Mouse (Mus musculus) liver, embryonic 16.5 days (tissue): ENCODE data around the gene Trabd2b. TPM values are rescaled to one million over a fixed set of nuclear protein-coding genes. Genes with fewer than 3 reads are reported as not detected.

ENCODE experiments used
- ATAC-seq: fragments of 200-750 bp; cut with Nextera tagmentation; 2 replicates; pipeline ENCODE4 v1.8.0; 2017; ENCODE audit warnings: low read depth, mild to moderate bottlenecking, moderate number of reproducible peaks, moderate library complexity
- H3K27ac ChIP-seq: fragments of 300-500 bp; sonication (generic); 2 replicates; pipeline ENCODE4 v1.5.1; 2014; ENCODE audit warnings: mild to moderate bottlenecking, low read length
- H3K27me3 ChIP-seq: fragments of 300-500 bp; sonication (generic); 2 replicates; pipeline ENCODE4 v1.6.1; 2014; ENCODE audit warnings: low read depth, low read length, mixed read lengths; ENCODE audit not compliant: control insufficient read depth, insufficient read depth
- H3K36me3 ChIP-seq: fragments of 300-500 bp; sonication (generic); 2 replicates; pipeline ENCODE4 v1.6.1; 2014; ENCODE audit warnings: mild to moderate bottlenecking; ENCODE audit not compliant: control insufficient read depth, insufficient read depth
- H3K4me1 ChIP-seq: fragments of 300-500 bp; sonication (generic); 2 replicates; pipeline ENCODE4 v1.6.1; 2014; ENCODE audit warnings: low read depth, low read length, mixed read lengths; ENCODE audit not compliant: control insufficient read depth
- H3K4me2 ChIP-seq: fragments of 300-500 bp; sonication (generic); 2 replicates; pipeline ENCODE4 v1.6.1; 2014; ENCODE audit warnings: low read depth, low read length, mixed read lengths
- H3K4me3 ChIP-seq: fragments of 300-500 bp; sonication (generic); 2 replicates; pipeline ENCODE4 v1.5.1; 2014; ENCODE audit warnings: low read depth, mild to moderate bottlenecking, low read length
- H3K9ac ChIP-seq: fragments of 300-500 bp; sonication (generic); 2 replicates; pipeline ENCODE4 v1.6.1; 2014; ENCODE audit warnings: low read depth, low read length
- H3K9me3 ChIP-seq: fragments of 300-500 bp; sonication (generic); replicated peaks from 2 replicates; pipeline ENCODE4 v1.6.1; 2016; ENCODE audit warnings: low read length; ENCODE audit not compliant: control insufficient read depth
- WGBS: fragments of 180-500 bp; shearing (Covaris S2); extraction: QIAGEN DNeasy Blood & Tissue Kit; methylation state at CpG from one replicate; pipeline ENCODE4 v1.1.7; 2014; ENCODE audit not compliant: insufficient replicate concordance; 5-methylcytosine and 5-hydroxymethylcytosine counted together
- polyA plus RNA-seq: library from polyadenylated mRNA; unstranded; fragments of >200 nt; fragmentation: Nextera tagmentation; extraction: Ambion mirVana; gene quantifications from 2 replicates; pipeline ENCODE4 v1.2.1, GENCODE M21; 2015

Trabd2b gene
- polyA plus RNA-seq, 1 experiment from 2014 or later: 0.12 TPM

DNA sequence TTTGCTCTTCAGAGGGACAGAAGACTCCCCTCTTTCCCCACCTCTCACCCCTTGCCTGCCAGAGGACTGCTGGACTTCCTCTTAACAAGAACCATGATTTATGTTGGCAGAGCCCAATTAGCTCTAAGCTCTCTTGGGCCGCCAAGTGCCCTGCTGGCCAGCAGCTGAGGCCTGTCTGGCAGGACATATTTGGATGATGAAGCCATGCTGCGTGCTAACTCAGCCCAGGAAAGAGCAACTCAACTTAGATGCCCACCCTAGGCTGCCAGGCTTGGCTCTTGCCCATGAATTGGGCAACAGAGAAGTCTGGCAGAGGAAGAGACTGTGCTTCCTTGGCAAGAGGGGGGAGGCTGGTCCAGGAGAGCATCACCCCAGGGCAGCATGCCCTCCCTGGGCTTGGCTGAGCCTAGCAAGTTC lies 20.1 kb upstream of the Trabd2b start:
- 52% methylated on average over 2 of the region's 2 CpGs for WGBS

DNA sequence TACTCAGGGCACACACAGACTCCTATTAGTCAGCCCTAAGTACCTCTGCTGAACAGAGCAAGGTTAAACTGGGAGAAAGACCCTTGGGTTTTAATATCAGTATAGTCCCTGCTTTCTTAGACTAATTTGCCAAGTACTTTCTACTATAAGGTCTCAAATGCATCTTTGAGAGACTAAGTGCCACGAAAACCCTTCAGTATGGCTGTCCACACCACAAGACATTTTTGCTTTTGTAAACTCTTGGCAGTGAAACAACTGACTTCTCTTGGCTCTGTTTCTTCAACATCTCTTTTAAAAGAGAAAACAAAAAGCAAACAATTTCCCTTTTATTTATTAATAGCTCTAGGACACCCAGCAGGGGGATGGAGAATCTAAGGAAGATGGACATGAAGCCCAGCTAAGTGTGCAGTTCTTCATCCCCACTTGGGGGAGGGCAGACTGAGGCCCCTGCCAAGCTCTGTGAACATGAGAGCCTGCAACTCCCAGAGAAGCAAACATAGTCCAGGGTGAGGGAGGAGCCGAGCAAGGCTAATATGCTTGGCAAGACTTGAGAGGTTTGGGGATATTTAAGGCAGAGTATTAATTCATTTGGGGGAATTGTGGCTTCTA lies 18.9 kb upstream of the Trabd2b start:
- Histone ChIP-seq H3K4me2 (no peak overlapping the region), H3K9ac (no peak overlapping the region), H3K27me3 (no peaks in the 10 kb centered on the region), H3K27ac (no peak overlapping the region), H3K4me3 (no peak overlapping the region), H3K9me3 (no peaks in the 10 kb centered on the region), H3K36me3 (no peaks in the 10 kb centered on the region), H3K4me1 (no peaks in the 10 kb centered on the region)
- no peak for ATAC-seq
- WGBS: 46% methylated on average over 2 of the region's 2 CpGs

More for the DNA sequence above, 20.1 kb upstream of the Trabd2b start:
- Histone ChIP-seq H3K9me3 (no peaks in the 10 kb centered on the region), H3K4me1 (no peaks in the 10 kb centered on the region), H3K36me3 (no peaks in the 10 kb centered on the region), H3K9ac (no peak overlapping the region), H3K4me3 (no peak overlapping the region), H3K27me3 (no peaks in the 10 kb centered on the region), H3K27ac (no peak overlapping the region), H3K4me2 (no peak overlapping the region)
- no peak for ATAC-seq

DNA sequence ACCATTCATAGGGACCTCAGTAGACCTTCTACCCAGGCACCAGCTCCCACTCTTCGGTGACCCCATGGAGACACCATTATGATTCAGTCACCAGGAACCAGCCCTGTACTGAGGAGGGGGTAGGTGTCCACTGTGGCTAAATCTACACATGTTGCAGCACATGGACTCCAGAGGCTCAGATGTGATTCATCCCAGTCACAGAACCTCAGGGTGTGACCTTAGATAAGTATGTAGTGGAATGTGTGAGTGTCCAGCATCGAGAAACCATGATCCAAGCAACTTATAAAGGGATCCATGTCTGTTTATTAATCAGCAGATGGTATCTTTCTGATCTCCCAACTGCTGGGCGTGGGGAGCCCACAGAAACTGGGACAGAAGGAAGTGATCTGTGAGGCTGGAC lies 18.2 kb upstream of the Trabd2b start:
- Histone ChIP-seq H3K9ac (no peak overlapping the region), H3K4me2 (no peak overlapping the region), H3K27me3 (no peaks in the 10 kb centered on the region), H3K9me3 (no peaks in the 10 kb centered on the region), H3K36me3 (no peaks in the 10 kb centered on the region), H3K4me1 (no peaks in the 10 kb centered on the region), H3K4me3 (no peak overlapping the region), H3K27ac (no peak overlapping the region)
- WGBS: 50% methylated on average over 3 of the region's 3 CpGs
- no peak for ATAC-seq

DNA sequence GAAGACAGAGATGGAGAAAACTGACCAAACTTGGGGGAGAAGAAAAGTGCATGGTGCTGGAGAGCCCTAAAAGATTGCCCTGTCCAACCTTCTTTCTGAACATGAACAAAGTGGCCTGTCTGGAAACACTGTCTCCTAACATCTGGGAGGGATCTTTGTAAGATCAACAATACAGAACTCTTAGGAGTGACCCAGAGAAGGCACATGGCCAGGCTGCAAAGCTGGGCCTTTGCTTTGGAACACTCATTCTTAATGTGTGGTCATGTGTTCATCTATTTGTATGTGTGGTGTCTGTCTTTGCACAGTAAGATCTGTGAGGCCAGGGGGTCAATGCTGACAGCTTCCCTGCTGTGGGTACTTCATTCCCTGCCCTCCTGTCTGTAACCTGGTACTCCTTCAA lies 16.9 kb upstream of the Trabd2b start:
- H3K9me3 ChIP-seq: no peaks in the 10 kb centered on the region
- H3K36me3 ChIP-seq: no peaks in the 10 kb centered on the region
- no peaks in the 10 kb centered on the region for H3K4me1 ChIP-seq
- H3K27me3 ChIP-seq: no peaks in the 10 kb centered on the region
- no peak overlapping the region for H3K4me3 ChIP-seq
- H3K4me2 ChIP-seq: no peak overlapping the region
- no peak for ATAC-seq
- no peak overlapping the region for H3K9ac ChIP-seq
- H3K27ac ChIP-seq: no peak overlapping the region

DNA sequence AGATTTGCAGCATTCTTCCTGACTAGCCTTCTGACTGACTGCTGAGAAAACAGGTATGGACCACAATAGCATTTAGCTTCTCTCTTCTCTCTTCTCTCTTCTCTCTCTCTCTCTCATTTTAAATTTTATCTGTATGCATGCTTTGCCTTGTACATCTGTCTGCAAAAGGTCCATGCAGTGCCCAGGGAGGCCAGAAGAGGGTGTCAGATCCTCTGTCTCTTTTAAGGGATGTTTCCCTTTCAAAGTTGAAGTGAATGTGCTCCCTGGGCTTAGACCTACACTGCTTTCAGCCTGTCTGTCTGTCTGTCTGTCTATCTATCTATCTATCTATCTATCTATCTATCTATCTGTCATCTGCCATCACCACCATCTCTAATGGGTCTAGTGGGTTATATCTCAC lies 8.9 kb upstream of the Trabd2b start:
- Histone ChIP-seq H3K27ac (no peak overlapping the region), H3K4me3 (no peak overlapping the region), H3K9ac (no peak overlapping the region), H3K4me1 (no peaks in the 10 kb centered on the region), H3K36me3 (no peaks in the 10 kb centered on the region), H3K4me2 (no peak overlapping the region), H3K9me3 (no peaks in the 10 kb centered on the region), H3K27me3 (no peaks in the 10 kb centered on the region)
- no peak for ATAC-seq

DNA sequence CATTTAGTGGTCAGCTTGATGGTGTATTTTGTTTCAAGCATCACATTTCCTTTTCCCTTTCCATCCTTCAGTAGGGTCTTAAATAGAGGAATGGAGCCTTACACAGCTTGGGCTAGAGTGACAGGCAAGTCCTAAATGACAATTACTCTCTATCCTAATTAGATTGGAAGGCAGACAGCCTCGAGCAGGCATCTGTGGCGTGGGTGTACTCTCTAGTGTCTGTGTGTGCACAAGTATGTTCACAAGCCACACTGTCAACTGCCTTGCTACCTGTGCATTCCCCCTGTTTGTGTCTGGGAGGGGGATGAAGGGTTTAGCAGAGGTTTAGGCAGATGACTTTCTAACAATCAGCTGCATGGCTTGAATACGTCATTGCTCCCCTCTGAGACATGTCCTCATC lies 6.7 kb upstream of the Trabd2b start:
- Histone ChIP-seq H3K4me3 (no peak overlapping the region), H3K4me2 (no peak overlapping the region), H3K9ac (no peak overlapping the region), H3K9me3 (no peaks in the 10 kb centered on the region), H3K4me1 (no peaks in the 10 kb centered on the region), H3K27me3 (no peaks in the 10 kb centered on the region), H3K36me3 (no peaks in the 10 kb centered on the region), H3K27ac (no peak overlapping the region)
- WGBS: 40% methylated on average over 3 of the region's 3 CpGs
- ATAC-seq: no peak

DNA sequence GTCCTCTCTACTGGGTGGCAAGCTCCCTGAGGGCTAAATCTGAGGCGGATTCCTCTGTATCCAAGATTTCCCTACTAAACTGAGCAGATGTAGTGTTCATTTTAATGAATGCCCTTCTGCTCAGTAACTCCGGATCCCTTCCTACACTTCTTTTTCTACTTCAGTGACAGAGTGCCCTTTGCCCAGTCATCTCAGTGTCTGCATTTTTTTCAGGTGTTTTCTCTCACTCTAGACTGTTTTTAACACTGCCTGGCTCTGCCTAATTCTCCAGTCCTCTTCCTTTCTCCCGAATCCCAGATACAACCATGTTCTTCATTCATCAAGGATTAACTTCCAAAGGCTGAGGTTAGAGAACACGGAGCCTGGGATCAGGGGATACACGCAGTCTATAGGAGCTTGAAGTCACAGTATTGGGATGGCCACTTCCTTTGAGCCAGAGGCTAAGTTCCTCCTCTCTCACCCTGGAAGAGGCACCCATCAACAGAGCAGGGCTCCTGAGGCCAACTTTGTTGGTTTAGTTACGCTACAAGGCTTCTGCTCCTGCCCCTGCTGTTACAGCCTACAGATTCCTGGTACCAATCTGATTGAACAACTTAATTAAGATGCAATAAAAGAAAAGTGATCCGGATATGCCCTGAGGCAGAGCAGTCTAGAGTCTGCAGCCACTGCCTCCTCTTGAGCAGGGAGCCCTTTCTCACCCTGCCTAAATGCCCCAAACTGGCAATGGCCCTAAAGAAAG lies 4.4 kb upstream of the Trabd2b start:
- no peak overlapping the region for H3K4me2 ChIP-seq
- no peak for ATAC-seq
- WGBS: 55% methylated on average over 7 of the region's 7 CpGs

DNA sequence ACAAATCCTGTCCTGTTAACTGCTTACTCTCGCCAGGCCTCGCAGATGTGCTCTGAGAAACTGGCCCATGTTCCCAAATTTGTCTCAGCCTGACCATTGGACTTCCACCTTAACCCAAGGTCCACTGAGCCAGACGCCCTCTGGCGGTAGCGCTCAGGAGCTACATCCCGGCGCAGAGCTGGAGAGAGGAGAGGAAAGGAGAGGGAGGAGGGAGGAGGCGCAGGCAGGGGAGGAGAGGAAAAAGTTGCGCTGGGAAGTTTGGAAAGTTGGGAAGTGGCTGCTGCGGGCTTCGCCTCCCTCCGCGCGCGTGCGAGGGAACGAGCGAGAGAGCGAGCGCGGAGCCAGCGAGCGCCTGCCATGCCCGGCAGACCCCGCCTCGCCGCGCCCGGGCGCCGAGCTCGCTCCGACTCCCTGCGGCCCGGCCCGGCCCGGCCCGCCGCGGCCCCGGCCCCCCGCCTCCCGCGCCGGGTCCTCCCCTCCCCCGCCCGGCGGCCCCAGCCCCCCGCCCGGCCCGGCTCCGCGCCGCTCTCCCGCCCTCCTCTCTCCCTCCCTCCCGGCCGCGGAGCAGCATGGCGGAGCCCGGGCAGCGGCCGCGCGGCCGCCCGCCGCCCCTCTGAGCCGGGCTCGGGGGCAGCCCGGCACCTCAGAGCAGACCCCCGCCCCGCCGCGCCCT lies 706 bp upstream of the Trabd2b start:
- peak overlapping the region; percentile 64 for H3K4me2 ChIP-seq
- ATAC-seq: peak; percentile 61
- peaks cover 2% of the 10 kb centered on the region; the same call in 1 of the 2 replicates for H3K4me1 ChIP-seq
- peaks cover 37% of the 10 kb centered on the region for H3K27me3 ChIP-seq
- under 1% methylated on average over 32 of the region's 74 CpGs for WGBS
- no peak overlapping the region for H3K9ac ChIP-seq
- H3K4me3 ChIP-seq: peak overlapping the region; percentile 51
- no peaks in the 10 kb centered on the region for H3K36me3 ChIP-seq
- no peak overlapping the region for H3K27ac ChIP-seq
- no peaks in the 10 kb centered on the region for H3K9me3 ChIP-seq

More for the DNA sequence above, 4.4 kb upstream of the Trabd2b start:
- Histone ChIP-seq H3K27me3 (peaks cover 16% of the 10 kb centered on the region), H3K9me3 (no peaks in the 10 kb centered on the region), H3K4me1 (peaks cover 2% of the 10 kb centered on the region; the same call in 1 of the 2 replicates), H3K9ac (no peak overlapping the region), H3K4me3 (no peak overlapping the region), H3K36me3 (no peaks in the 10 kb centered on the region), H3K27ac (no peak overlapping the region)

DNA sequence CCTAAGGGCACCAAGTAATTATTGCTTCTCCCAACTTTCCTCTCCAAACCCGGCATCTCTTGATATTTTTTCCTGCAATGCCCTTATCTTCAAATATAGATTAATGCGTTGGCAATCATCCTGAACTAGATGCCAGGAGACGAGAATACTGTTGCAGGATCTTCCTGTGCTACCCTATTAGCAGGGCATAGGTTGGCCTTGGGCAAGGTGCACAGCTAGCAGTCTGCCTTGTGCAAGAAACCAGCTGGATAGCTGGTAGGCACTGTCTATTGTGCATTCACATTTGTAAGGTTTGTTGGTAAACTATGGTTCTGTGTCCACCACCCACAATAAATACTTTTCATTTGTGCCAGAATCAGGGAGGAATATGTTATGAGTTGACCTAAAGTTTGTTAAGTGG lies 992 bp downstream of the Trabd2b start:
- H3K4me2 ChIP-seq: no peak overlapping the region
- H3K36me3 ChIP-seq: no peaks in the 10 kb centered on the region
- H3K9ac ChIP-seq: no peak overlapping the region
- H3K4me3 ChIP-seq: no peak overlapping the region
- peaks cover 37% of the 10 kb centered on the region for H3K27me3 ChIP-seq
- WGBS: 37% methylated on average over 3 of the region's 3 CpGs
- no peak for ATAC-seq
- H3K9me3 ChIP-seq: no peaks in the 10 kb centered on the region
- H3K27ac ChIP-seq: no peak overlapping the region
- H3K4me1 ChIP-seq: peaks cover 2% of the 10 kb centered on the region; the same call in 1 of the 2 replicates
